Mouse (Mus musculus) E14TG2a.4 (cell line): Measurements from ENCODE around the gene Gm28374.
"Not testable (repeated sequence)": the region's sequence is repeated elsewhere in the genome, so short reads cannot be mapped to it uniquely, and the experiment has no call there.

Experiments
- H3K27me3 ChIP-seq: 2 replicates; pipeline ENCODE4 v1.6.1; 2014; ENCODE audit warnings: low read length, control low read depth; ENCODE audit not compliant: insufficient read depth
- H3K36me3 ChIP-seq: 2 replicates; pipeline ENCODE4 v1.6.1; 2014; ENCODE audit warnings: low read length, control low read depth; ENCODE audit not compliant: insufficient read depth
- H3K4me1 ChIP-seq: replicated peaks from 2 replicates; pipeline ENCODE4 v1.6.1; 2014; ENCODE audit warnings: low read depth, low read length, control low read depth
- H3K4me3 ChIP-seq: replicated peaks from 2 replicates; pipeline ENCODE4 v1.5.1; 2014; ENCODE audit warnings: mild to moderate bottlenecking, low read length
- H3K9me3 ChIP-seq: 2 replicates; pipeline ENCODE4 v1.6.1; 2014; ENCODE audit warnings: low read length, control low read depth
- CTCF ChIP-seq: conservative IDR thresholded peaks from 2 replicates; pipeline ENCODE4 v1.5.1; 2014; ENCODE audit warnings: low read length
- NANOG ChIP-seq: IDR thresholded peaks from 2 replicates; pipeline ENCODE4 v1.6.1; 2014; ENCODE audit warnings: borderline replicate concordance, low read length, mixed read lengths
- POU5F1 ChIP-seq: IDR thresholded peaks from 2 replicates; pipeline ENCODE4 v1.6.1; 2014; ENCODE audit warnings: low read length, borderline replicate concordance

The Gm28374 gene

GRCm38 (mm10) chr19:6054296-6054695 lies 27.8 kb downstream of the Gm28374 start:
- TF ChIP-seq CTCF, result no peak
- Histone ChIP-seq H3K4me1 (peaks cover 70% of the 10 kb centered on the region), H3K27me3 (peaks cover 2% of the 10 kb centered on the region; the same call in 1 of the 2 replicates), H3K9me3 (no peaks in the 10 kb centered on the region), H3K4me3 (no peak overlapping the region), H3K36me3 (peaks cover 89% of the 10 kb centered on the region)

GRCm38 (mm10) chr19:6052516-6052915 lies 29.5 kb downstream of the Gm28374 start:
- peaks cover 93% of the 10 kb centered on the region for H3K36me3 ChIP-seq

DNA sequence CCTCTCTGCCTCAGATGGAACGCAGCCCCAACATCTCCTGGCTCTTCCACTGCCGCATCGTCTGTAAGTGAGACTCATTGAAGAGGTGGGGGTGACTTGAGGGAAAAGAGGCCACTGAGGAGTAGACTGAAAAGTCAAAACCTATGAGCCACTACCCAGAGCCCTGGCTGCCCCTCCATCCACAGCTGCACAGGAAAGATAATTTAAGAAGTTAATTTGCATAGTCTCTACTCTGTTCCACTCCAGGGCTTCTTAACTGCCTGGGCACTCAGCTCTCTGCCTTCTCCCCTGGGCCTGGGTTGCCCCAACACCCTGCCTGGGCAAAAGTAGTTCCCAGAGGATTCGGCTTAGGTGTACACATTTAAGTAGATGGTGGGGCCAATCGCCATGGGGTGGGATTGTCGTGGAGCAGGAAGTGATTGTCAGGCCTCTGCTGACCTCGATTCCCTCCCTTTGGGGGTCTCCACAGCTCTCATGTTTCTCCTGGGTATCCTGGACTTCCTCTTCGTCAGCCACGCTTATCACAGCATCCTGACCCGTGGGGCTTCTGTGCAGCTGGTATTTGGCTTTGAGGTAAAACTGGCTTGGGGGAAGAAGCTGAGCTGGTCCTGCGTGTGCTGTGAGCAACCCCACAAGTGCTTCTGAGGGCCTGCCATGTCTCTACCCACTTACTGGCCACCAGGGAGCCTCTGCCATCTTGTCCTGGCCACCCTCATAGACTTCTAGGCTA lies 33.2 kb downstream of the Gm28374 start:
- Histone ChIP-seq H3K4me1 (peaks cover 62% of the 10 kb centered on the region), H3K27me3 (no peaks in the 10 kb centered on the region), H3K36me3 (peaks cover 64% of the 10 kb centered on the region), H3K4me3 (0 out of 2 replicates have a peak overlapping the region, but pooled peaks have one; percentile 96), H3K9me3 (no peaks in the 10 kb centered on the region)
- TF ChIP-seq NANOG, result no peak
- TF ChIP-seq POU5F1, result no peak

More at GRCm38 (mm10) chr19:6052516-6052915, 29.5 kb downstream of the Gm28374 start:
- Histone ChIP-seq H3K27me3 (peaks cover 2% of the 10 kb centered on the region; the same call in 1 of the 2 replicates), H3K9me3 (no peaks in the 10 kb centered on the region), H3K4me3 (0 out of 2 replicates have a peak overlapping the region, but pooled peaks have one; percentile 17), H3K4me1 (peaks cover 77% of the 10 kb centered on the region)
- TF ChIP-seq CTCF (no peak), NANOG (no peak), POU5F1 (no peak)

GRCm38 (mm10) chr19:6047899-6048166 lies 34.2 kb downstream of the Gm28374 start:
- no peaks in the 10 kb centered on the region for H3K27me3 ChIP-seq
- no peaks in the 10 kb centered on the region for H3K9me3 ChIP-seq
- H3K4me3 ChIP-seq, result peak overlapping the region; percentile 96
- H3K36me3 ChIP-seq, result peaks cover 53% of the 10 kb centered on the region
- peaks cover 52% of the 10 kb centered on the region for H3K4me1 ChIP-seq
- TF ChIP-seq NANOG (no peak), POU5F1 (no peak), CTCF (no peak)

- H3K4me1 ChIP-seq, result peaks cover 52% of the 10 kb centered on the region
- H3K9me3 ChIP-seq, result no peaks in the 10 kb centered on the region
- H3K4me3 ChIP-seq, result peak overlapping the region; percentile 96
- no peaks in the 10 kb centered on the region for H3K27me3 ChIP-seq
- H3K36me3 ChIP-seq, result peaks cover 48% of the 10 kb centered on the region
- no peak for TF ChIP-seq CTCF
These were observed 34.7 kb downstream of the Gm28374 start for GRCm38 (mm10) chr19:6047154-6047898.

- Histone ChIP-seq H3K4me1 (peaks cover 55% of the 10 kb centered on the region), H3K27me3 (no peaks in the 10 kb centered on the region), H3K36me3 (peaks cover 40% of the 10 kb centered on the region), H3K4me3 (peak within 1 kb of the TSS; percentile 96), H3K9me3 (no peaks in the 10 kb centered on the region)
- TF ChIP-seq NANOG (no peak), CTCF (no peak), POU5F1 (no peak)
These were observed 35.5 kb downstream of the Gm28374 start, which contains the start of gene Syvn1 for GRCm38 (mm10) chr19:6046294-6047153. Gene Syvn1 (plus strand): TSS chr19:6046576.

GRCm38 (mm10) chr19:6045366-6046293 lies 36.4 kb downstream of the Gm28374 start:
- H3K4me1 ChIP-seq, result peaks cover 50% of the 10 kb centered on the region
- TF ChIP-seq CTCF (no peak), POU5F1 (no peak), NANOG (no peak)
- H3K9me3 ChIP-seq, result no peaks in the 10 kb centered on the region

GRCm38 (mm10) chr19:6044102-6044501 lies 38.0 kb downstream of the Gm28374 start:
- TF ChIP-seq CTCF, result peak; percentile 13; the same call in 1 of the 2 replicates
- peaks cover 45% of the 10 kb centered on the region for H3K4me1 ChIP-seq
- not testable (repeated sequence) for H3K9me3 ChIP-seq, H3K4me3 ChIP-seq, H3K27me3 ChIP-seq
- H3K36me3 ChIP-seq, result peaks cover 16% of the 10 kb centered on the region

More at GRCm38 (mm10) chr19:6045366-6046293, 36.4 kb downstream of the Gm28374 start:
- Histone ChIP-seq H3K4me3 (peak overlapping the region; percentile 96), H3K27me3 (no peaks in the 10 kb centered on the region), H3K36me3 (peaks cover 31% of the 10 kb centered on the region)
